Mouse (Mus musculus) forebrain, postnatal 0 days (tissue): ENCODE data around the gene Plod1. TPM values are rescaled to one million over a fixed set of nuclear protein-coding genes. Genes with fewer than 3 reads are reported as not detected.

Experiments used
- ATAC-seq: fragments of 200-750 bp; cut with Nextera tagmentation; 2 replicates; pipeline ENCODE4 v1.8.0; 2017; ENCODE audit warnings: mild to moderate bottlenecking, moderate library complexity
- DNase-seq: peaks from one replicate; pipeline ENCODE4 v3.0.0-alpha.2; 2015
- H3K27ac ChIP-seq: fragments of 300-500 bp; sonication (generic); 2 replicates; pipeline ENCODE4 v1.5.1; 2014; ENCODE audit warnings: low read depth, mild to moderate bottlenecking, antibody characterized with exemption, low read length, moderate library complexity, mixed read lengths
- H3K27me3 ChIP-seq: fragments of 300-500 bp; sonication (generic); 2 replicates; pipeline ENCODE4 v1.6.1; 2014; ENCODE audit warnings: mild to moderate bottlenecking, low read length, mixed read lengths; ENCODE audit not compliant: insufficient read depth
- H3K36me3 ChIP-seq: fragments of 300-500 bp; sonication (generic); 2 replicates; pipeline ENCODE4 v1.6.1; 2014; ENCODE audit warnings: mild to moderate bottlenecking, moderate library complexity; ENCODE audit not compliant: insufficient read depth
- H3K4me1 ChIP-seq: fragments of 300-500 bp; sonication (generic); 2 replicates; pipeline ENCODE4 v1.6.1; 2014; ENCODE audit warnings: antibody characterized with exemption; ENCODE audit not compliant: insufficient read depth
- H3K4me2 ChIP-seq: fragments of 300-500 bp; sonication (generic); 2 replicates; pipeline ENCODE4 v1.6.1; 2014; ENCODE audit warnings: low read depth, mild to moderate bottlenecking, moderate library complexity
- H3K4me3 ChIP-seq: fragments of 300-500 bp; sonication (generic); 2 replicates; pipeline ENCODE4 v1.5.1; 2014; ENCODE audit warnings: low read depth, low read length, mixed read lengths
- H3K9ac ChIP-seq: fragments of 300-500 bp; sonication (generic); 2 replicates; pipeline ENCODE4 v1.6.1; 2014; ENCODE audit warnings: mild to moderate bottlenecking
- H3K9me3 ChIP-seq: fragments of 300-500 bp; sonication (generic); 2 replicates; pipeline ENCODE4 v1.6.1; 2016; ENCODE audit warnings: low read length
- CTCF ChIP-seq: sonication (generic); IDR thresholded peaks from 2 replicates; pipeline ENCODE4 v1.5.1; 2016; ENCODE audit warnings: antibody characterized with exemption, control low read depth, low read depth
- WGBS: fragments of 180-500 bp; shearing (Covaris S2); extraction: QIAGEN DNeasy Blood & Tissue Kit; methylation state at CpG from one replicate; pipeline ENCODE4 v1.1.7; 2014; 5-methylcytosine and 5-hydroxymethylcytosine counted together
- polyA plus RNA-seq: library from polyadenylated mRNA; unstranded; fragments of >200 nt; fragmentation: Nextera tagmentation; extraction: Ambion mirVana; gene quantifications from 2 replicates; pipeline ENCODE4 v1.2.1, GENCODE M21; 2015
- total RNA-seq: library from RNA; depleted of rRNA; stranded (reverse); fragments of >200 nt; gene quantifications from 2 replicates; pipeline ENCODE4 v1.2.3, GENCODE M21; 2014

Plod1 gene
- total and polyA plus RNA-seq, 2 experiments from 2014 or later, result 17.9 to 18.8 TPM

DNA sequence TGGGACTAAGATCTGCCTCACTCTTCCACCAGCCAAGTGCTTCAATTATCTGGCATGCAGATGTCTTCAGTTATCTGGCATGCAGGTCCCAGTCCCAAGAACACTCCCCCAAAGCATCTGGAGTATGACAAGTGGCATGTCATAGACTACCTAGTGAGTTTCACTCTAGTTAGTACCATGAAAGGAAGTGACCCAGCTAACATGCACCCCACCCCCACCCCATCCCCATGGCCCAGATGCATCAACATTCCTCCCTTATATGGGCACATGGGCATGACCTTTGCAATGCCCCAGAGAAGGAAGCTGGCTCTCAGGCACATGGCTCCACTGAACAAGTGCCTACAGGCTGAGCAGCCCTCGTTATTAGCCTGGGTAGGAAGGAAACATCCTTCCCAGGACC lies 40.2 kb downstream of the Plod1 start:
- H3K36me3 ChIP-seq, result peaks cover 91% of the 10 kb centered on the region
- H3K9me3 ChIP-seq, result no peaks in the 10 kb centered on the region
- H3K4me1 ChIP-seq, result no peaks in the 10 kb centered on the region
- no peak overlapping the region for H3K4me3 ChIP-seq
- TF ChIP-seq CTCF, result no peak
- H3K4me2 ChIP-seq, result no peak overlapping the region
- H3K27me3 ChIP-seq, result no peaks in the 10 kb centered on the region
- no peak overlapping the region for H3K9ac ChIP-seq
- DNase-seq (no peak), ATAC-seq (no peak)
- 52% methylated on average over 1 of the region's 1 CpGs for WGBS
- H3K27ac ChIP-seq, result no peak overlapping the region

DNA sequence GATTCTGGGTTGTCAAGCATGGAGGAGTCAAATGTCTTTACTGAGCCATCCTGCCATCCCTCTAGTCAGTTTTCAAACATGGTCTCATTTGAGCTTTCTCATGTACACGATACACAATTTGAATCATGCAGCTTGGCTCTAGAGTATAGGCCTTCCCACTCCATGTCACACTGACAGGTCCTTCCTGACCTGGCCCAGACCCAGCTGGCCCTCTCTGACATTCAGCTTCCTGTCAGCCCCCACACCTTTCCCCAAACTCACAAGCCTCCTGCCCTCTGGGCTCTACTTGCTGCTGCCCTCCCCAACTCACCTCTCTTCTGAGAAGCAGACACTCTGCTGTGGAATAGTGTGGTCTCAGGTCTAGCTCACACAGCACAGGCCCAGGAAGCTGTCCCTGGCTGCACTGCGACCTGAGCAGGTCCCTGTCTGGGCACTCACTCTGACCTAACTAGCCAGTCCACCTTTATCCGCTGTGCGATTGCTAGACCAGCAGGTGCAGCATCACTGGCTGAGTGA lies 40.7 kb downstream of the Plod1 start:
- no peak for DNase-seq
- no peak overlapping the region for H3K27ac ChIP-seq
- no peak overlapping the region for H3K9ac ChIP-seq
- H3K4me2 ChIP-seq, result no peak overlapping the region
- no peak for ATAC-seq
- H3K4me3 ChIP-seq, result no peak overlapping the region
- no peaks in the 10 kb centered on the region for H3K9me3 ChIP-seq
- no peak for TF ChIP-seq CTCF
- no peaks in the 10 kb centered on the region for H3K27me3 ChIP-seq
- WGBS, result 92% methylated on average over 4 of the region's 4 CpGs
- peaks cover 95% of the 10 kb centered on the region for H3K36me3 ChIP-seq
- no peaks in the 10 kb centered on the region for H3K4me1 ChIP-seq

DNA sequence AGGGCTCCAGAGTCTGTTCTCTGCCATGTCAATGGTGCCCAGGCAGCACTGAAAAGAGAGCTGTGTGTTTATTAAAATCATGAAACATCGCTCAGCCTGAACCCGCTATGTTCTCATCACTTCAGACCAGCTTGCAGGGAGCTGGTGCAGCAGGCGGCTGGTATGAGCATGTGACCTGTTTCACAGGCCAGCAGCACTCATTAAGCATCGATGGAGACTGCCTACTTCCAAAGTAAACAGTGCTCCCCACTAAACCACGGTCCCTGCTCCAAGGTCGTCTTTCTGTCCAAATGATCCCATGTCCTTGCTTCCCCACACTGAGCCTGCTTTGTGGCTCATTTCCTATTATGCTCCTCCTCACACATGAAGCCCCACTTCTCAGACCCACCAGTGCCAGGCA lies 46.2 kb downstream of the Plod1 start:
- H3K36me3 ChIP-seq, result peaks cover 90% of the 10 kb centered on the region
- no peaks in the 10 kb centered on the region for H3K27me3 ChIP-seq
- no peak for ATAC-seq
- H3K9me3 ChIP-seq, result no peaks in the 10 kb centered on the region
- no peak for TF ChIP-seq CTCF
- H3K27ac ChIP-seq, result no peak overlapping the region
- no peak overlapping the region for H3K4me2 ChIP-seq
- DNase-seq, result no peak
- 94% methylated on average over 6 of the region's 6 CpGs for WGBS
- no peak overlapping the region for H3K9ac ChIP-seq
- H3K4me3 ChIP-seq, result no peak overlapping the region
- no peaks in the 10 kb centered on the region for H3K4me1 ChIP-seq

DNA sequence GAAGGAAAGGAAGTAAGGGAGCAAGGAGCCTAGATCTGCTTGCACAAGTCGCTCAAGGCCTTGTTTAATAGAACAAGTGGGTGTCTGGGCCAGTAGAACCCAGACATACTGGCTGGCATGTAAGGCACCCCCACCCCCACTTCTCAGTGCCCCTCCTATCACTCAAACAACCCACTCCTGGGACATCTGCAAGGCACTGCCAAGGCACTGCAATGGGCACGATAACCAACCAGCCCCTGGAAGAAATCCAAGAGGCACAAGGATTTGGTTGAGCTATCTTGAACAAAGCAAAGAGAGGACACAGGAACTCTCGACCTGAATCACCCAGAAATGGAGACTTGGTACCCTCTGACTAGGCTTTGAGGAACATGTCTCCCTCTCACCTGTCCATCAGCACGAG lies 48.3 kb downstream of the Plod1 start:
- no peaks in the 10 kb centered on the region for H3K4me1 ChIP-seq
- DNase-seq (no peak), ATAC-seq (no peak)
- WGBS, result 77% methylated on average over 4 of the region's 4 CpGs
- H3K4me2 ChIP-seq, result no peak overlapping the region
- H3K9ac ChIP-seq, result no peak overlapping the region
- peaks cover 91% of the 10 kb centered on the region for H3K36me3 ChIP-seq
- H3K4me3 ChIP-seq, result no peak overlapping the region
- no peak for TF ChIP-seq CTCF
- H3K9me3 ChIP-seq, result no peaks in the 10 kb centered on the region
- no peak overlapping the region for H3K27ac ChIP-seq
- H3K27me3 ChIP-seq, result no peaks in the 10 kb centered on the region

DNA sequence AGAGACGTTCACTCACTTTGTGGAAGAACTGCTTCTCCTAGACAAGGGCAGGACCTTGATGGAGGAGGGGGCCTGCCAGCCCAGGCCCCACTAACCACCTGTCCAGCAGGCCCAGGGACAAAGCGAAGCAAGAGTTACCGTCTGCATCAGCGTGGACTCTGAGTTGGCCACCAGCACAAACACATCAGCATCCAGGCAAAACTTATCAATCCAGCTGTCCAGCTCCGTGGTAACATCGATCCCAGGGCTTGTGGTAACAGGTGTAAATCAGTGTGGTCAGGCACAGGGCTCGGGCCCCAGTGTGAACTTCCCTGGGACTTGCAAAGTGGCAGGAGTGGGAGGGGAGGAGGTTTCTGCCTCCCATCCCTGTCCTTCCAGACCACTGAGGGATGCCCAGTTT lies 49.3 kb downstream of the Plod1 start:
- no peak for TF ChIP-seq CTCF
- Histone ChIP-seq H3K9me3 (no peaks in the 10 kb centered on the region), H3K4me1 (no peaks in the 10 kb centered on the region), H3K27me3 (no peaks in the 10 kb centered on the region), H3K36me3 (peaks cover 92% of the 10 kb centered on the region), H3K9ac (no peak overlapping the region), H3K4me2 (no peak overlapping the region), H3K27ac (no peak overlapping the region), H3K4me3 (no peak overlapping the region)
- DNase-seq (no peak), ATAC-seq (no peak)
- WGBS, result 97% methylated on average over 7 of the region's 7 CpGs

DNA sequence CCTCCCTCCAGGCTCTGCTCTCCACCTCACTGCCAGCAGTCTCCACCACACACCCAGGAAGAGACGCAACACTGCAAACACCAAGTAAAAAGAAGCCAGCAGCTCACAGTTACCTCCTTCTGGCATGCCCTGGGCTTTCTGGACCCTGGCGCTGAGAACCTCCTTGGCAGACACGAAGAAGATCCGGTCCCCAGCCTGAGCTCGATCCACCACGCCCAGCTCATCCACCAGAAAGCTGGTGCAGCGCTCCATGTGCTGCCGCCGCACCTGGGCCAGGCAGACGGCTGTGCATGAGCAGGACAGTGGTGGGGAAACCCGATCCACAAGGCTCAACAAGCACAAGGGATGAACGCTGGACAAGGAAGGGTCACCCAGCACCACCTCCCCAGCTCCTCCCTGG lies 50.4 kb downstream of the Plod1 start:
- Histone ChIP-seq H3K4me2 (no peak overlapping the region), H3K4me1 (no peaks in the 10 kb centered on the region), H3K36me3 (peaks cover 94% of the 10 kb centered on the region), H3K4me3 (no peak overlapping the region), H3K27me3 (no peaks in the 10 kb centered on the region), H3K9ac (no peak overlapping the region), H3K27ac (no peak overlapping the region), H3K9me3 (no peaks in the 10 kb centered on the region)
- 95% methylated on average over 12 of the region's 12 CpGs for WGBS
- DNase-seq (no peak), ATAC-seq (no peak)
- no peak for TF ChIP-seq CTCF

DNA sequence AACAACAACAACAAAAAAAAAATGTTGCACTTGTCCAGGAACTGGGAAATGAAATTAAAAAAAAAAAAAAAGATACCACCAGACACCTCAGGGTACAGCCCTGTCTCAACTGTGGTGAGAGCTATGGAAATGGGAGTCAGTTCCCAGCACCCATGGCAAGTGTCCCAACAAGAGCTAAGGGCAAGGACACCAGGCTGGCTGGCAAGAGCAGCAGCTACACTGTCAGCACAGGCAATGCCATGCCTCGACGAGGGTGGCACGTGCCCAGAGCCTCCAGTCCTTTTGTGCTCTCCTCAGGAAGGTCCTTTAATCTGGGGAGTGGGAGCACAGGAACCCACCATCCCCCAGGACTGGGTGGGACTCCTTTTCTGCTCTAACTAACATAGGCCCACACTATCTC lies 52.4 kb downstream of the Plod1 start:
- Histone ChIP-seq H3K36me3 (peaks cover 92% of the 10 kb centered on the region), H3K27ac (no peak overlapping the region), H3K9me3 (no peaks in the 10 kb centered on the region), H3K4me2 (no peak overlapping the region), H3K4me3 (no peak overlapping the region), H3K27me3 (no peaks in the 10 kb centered on the region), H3K4me1 (no peaks in the 10 kb centered on the region), H3K9ac (no peak overlapping the region)
- TF ChIP-seq CTCF, result no peak
- no peak for DNase-seq
- WGBS, result 86% methylated on average over 3 of the region's 3 CpGs
- ATAC-seq, result no peak

DNA sequence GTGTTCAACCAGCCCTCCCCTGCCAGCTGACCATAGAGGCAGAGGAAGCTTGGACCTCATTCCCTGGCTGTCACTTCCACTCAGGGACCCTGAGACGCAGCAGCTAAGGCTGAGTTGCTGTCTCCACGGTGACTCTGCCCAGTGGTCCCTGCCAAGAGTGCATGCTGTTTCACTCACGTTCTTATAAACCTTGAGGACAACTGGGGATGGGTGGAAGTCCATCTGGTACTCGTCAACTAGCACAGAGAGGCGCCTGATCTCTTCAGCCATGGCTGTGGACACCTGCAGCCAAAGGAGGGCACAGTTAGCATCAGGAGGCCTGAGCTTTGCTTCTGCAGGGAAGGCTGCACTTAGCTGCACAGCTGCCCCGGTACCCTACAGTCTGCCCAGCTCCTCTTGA lies 53.5 kb downstream of the Plod1 start:
- Histone ChIP-seq H3K4me2 (no peak overlapping the region), H3K27me3 (no peaks in the 10 kb centered on the region), H3K27ac (no peak overlapping the region), H3K36me3 (peaks cover 93% of the 10 kb centered on the region), H3K4me3 (no peak overlapping the region), H3K9me3 (no peaks in the 10 kb centered on the region), H3K9ac (no peak overlapping the region), H3K4me1 (no peaks in the 10 kb centered on the region)
- 79% methylated on average over 6 of the region's 6 CpGs for WGBS
- no peak for DNase-seq
- ATAC-seq, result no peak
- no peak for TF ChIP-seq CTCF
